Mouse (Mus musculus): ENCODE data around the gene Ncf4.
"Not testable (repeated sequence)": the region's sequence is repeated elsewhere in the genome, so short reads cannot be mapped to it uniquely, and the experiment has no call there.

Ncf4 gene

DNA sequence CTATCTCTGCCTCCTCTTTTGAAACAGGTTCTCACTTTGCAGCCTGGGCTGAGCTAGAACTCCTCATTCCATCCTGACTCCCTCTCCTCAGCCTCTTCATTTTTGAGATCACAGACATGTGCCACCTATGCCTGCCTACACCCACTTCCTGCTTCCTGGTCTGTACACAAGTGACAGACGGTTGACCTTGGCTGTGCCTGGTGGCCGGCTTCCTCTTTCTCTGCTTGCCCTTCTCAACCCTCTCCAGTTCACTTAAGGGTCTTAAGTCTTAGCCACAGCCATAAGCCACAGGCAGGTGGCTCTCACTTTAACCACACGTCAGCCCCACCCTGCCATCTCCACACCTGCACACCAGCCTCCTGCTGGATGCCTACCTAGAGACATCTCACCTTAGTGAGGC lies 3.8 kb downstream of the Ncf4 start:
- DNase-seq (ENCODE audit: extremely low read depth, insufficient read length, low spot score), result no peak

DNA sequence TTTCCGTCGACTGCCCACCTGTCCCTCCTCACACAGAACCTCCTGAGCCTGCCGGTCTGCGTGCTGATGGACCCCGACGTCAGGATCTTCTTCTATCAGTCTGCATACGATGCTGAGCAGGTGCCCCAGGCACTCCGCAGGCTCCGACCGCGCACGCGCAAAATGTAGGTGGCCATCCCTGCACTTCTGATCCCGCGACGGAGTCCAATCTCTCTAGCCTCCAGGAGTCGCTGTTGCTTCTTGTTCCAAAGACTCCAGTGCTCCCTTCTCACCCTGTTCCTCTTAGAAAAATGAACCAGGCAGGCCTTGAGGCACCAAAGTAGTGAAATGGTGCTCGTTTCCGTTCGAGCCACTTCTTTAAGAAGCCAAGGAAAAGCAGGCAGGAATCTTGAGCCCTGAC lies 10.2 kb downstream of the Ncf4 start:
- DNase-seq (ENCODE audit: extremely low read depth, insufficient read length, low spot score), result peak; percentile 27

- not testable (repeated sequence) for DNase-seq (ENCODE audit: extremely low read depth, insufficient read length, low spot score)
Observed at GRCm38 (mm10) chr15:78256602-78257259, 12.1 kb downstream of the Ncf4 start.

DNA sequence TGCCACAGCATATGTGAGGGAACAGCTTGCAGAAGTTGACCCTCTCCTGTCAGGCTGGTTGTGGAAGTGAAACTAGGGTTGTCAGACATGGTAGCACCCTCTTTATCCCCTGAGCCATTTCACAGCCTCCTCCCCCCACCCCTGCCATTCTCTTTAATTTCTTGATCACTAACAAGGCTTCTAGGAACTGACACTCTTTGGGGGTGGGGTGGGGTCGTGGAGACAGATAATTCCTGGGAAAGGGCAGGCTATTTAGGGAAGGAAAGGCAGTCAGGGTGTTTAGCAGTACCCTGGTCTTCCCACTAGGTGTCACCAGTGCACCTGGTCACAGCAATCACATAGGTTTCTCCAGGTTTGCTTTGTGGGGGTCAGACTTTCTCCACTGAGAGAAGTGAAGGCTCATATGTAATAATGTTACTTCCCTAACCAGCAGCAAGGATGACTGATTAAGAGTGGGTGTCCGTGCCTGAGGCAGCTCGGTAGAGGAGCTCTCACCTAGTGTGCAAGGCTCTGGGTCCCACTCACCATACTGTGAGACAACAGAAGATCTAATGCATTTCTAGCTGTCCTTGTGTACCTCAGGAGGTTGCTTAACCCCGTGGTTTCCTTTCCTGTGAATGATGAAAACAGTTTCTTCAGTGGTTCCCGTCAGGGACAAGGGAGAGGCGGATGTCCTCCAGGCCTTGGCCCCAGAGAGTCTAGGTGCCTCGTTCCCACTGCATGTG lies 12.9 kb downstream of the Ncf4 start:
- no peak for DNase-seq (ENCODE audit: extremely low read depth, insufficient read length, low spot score)

DNA sequence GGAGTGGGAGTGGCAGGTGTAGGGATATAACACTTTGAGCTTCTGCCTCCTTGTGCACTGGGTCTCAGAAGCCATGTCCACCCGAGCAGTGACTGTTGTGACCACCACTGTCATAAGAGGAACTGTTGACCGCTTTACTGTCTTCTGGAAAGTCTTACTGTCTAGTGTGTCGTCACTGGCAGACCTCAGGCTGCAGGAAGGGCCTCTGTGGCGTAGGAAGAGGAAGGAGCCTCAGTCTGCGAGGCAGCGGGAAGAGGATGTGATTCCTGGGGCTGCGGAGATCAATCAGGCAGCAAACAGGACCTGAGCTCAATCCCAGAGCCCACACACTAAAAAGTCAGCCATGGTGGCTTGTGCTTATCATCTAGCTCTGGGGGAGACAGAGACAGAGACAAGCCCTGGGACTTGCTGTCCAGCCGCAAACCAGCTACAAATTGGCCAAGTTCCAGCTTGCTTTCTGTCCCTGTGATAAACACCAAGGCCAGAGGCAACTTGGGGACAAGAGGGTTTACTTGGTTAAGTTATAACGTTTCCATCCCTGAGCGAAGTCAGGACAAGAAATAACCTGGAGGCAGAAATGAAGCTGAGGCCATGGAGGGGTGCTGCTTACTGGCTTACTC lies 13.8 kb downstream of the Ncf4 start:
- no peak for DNase-seq (ENCODE audit: extremely low read depth, insufficient read length, low spot score)

DNA sequence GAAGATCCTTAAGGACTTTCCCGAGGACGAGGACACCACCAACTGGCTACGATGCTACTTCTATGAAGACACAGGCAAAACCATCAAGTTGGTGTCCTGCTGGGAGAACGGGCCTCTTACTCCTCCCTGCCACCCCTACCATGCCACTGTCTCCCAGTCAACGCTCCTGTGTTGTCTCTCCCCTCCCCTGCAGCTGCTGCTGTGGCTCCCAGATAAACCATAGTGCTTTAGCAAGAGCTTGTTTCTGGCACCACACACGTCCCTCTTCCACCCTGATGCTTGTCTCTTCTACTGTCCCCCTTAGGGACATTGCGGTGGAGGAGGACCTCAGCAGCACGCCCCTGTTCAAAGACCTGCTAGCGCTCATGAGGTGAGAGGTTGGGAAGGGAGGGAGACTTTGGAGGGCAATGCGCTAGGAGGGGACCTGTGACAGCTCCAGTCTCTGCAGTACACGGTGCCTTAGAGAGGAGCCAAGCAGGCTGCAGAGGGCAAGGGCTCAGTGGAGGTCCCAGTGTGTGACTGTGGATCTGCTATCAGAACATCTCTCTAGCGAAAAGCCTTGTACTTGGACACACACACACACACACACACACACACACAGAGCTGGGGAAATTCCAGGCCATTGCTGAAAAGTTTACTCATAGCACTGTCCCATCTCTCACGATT lies 16.2 kb downstream of the Ncf4 start:
- no peak for DNase-seq (ENCODE audit: extremely low read depth, insufficient read length, low spot score)

- DNase-seq (ENCODE audit: extremely low read depth, insufficient read length, low spot score), result no peak
Observed at GRCm38 (mm10) chr15:78263286-78263685, 18.7 kb downstream of the Ncf4 start.

GRCm38 (mm10) chr15:78267441-78267840 lies 22.8 kb downstream of the Ncf4 start:
- DNase-seq (ENCODE audit: extremely low read depth, insufficient read length, low spot score), result no peak

DNA sequence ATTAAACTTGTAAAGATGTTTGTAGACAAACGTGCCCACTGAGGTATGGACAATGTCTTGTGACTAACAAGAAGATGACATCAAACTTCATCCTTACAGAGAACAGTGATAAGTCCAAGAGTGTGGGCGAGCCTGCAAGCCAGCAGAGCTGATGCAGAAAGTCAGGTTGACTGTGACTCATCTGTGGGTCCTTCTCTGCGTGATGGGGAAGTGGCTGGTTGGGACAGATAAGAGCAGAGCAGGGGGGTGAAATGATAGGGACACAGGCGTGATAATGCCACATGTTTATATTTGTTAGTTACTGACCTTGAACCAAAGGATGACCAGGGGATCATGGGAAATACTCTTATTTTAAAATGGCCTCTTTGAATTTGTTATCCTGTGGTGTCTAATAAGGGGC lies 23.3 kb downstream of the Ncf4 start:
- DNase-seq (ENCODE audit: extremely low read depth, insufficient read length, low spot score), result no peak

- DNase-seq (ENCODE audit: extremely low read depth, insufficient read length, low spot score), result no peak
Observed at GRCm38 (mm10) chr15:78271208-78271607, 26.6 kb downstream of the Ncf4 start.

- peak; percentile 35 for DNase-seq (ENCODE audit: extremely low read depth, insufficient read length, low spot score)
Observed at GRCm38 (mm10) chr15:78278308-78278707, 33.7 kb downstream of the Ncf4 start.

DNA sequence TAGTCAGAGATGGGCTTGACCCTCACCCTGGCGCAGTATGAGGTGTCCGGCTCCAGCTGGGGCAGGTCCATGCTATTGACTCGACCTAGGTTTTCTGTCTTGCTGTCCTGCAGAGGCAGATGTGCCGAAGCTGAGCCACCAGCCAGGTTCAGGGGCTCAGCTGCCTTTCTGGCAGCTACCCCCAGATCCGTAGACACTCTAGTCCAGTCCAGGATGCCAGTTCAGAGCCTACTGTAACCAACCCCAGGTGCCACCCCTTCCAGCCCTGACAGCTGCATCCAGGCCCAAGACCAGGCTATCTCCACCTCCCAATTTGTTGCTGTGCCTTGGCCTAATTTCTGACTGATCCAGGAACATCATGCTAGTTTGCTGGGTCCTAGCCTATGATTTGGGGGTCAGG lies 43.3 kb downstream of the Ncf4 start:
- DNase-seq (ENCODE audit: extremely low read depth, insufficient read length, low spot score), result no peak

DNA sequence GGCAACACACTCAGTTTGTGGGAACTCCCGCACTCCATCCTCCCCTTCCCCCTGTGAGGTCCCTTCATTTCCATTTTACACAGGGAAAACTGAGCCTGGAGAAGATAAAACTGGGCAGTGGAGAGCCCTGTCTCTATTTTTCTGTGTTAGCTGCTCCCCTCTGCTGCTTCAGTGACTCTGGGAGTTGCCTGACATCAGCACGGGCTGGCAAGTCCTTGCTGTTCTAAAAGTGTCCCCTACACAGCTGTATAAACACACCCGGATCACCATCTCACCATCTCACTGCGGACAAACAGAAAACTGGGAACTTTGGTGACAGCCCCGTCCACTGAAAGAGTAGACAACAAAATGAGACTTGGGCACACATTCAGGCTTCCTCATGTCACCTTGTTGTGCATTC lies 45.2 kb downstream of the Ncf4 start:
- not testable (repeated sequence) for DNase-seq (ENCODE audit: extremely low read depth, insufficient read length, low spot score)

DNA sequence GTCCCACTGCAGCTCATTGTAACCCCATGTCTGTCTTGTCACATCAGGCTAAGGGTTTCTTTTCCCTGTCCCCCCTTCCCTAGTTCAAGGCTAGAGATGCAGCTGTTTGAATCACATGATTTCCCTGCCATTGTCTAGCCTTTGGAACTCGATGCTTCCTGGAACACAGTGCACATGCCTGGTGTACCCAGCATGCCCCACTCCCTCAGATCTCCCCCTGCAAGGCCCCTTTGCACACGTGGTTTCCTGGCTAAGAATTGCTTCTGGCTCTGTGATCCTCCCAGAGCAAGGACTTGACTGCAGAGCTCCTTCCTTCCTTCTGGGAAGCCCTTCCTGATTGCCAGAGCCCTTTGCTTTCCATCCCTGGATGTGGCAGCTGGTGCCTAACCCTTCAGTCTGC lies 48.6 kb downstream of the Ncf4 start:
- not testable (repeated sequence) for DNase-seq (ENCODE audit: extremely low read depth, insufficient read length, low spot score)

DNA sequence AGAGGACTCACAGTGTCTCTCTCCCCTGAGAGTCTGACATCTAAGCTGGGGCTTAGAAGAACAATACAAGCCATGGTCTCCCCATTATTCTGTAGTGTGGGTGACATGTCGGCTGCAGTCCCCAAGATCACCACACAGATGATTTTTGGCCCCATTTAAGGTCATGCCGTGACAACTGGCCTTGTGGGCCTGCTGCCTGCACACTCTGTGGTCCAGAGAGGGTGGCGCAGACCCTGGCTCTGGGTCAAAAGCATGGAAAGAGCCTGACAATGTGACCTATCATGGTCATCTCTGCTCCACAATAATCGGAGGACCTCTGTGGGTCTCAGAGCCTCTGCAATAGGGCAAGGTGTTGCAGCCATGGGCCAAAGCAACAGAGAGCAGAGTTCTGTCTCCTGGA lies 49.1 kb downstream of the Ncf4 start:
- no peak for DNase-seq (ENCODE audit: extremely low read depth, insufficient read length, low spot score)

DNA sequence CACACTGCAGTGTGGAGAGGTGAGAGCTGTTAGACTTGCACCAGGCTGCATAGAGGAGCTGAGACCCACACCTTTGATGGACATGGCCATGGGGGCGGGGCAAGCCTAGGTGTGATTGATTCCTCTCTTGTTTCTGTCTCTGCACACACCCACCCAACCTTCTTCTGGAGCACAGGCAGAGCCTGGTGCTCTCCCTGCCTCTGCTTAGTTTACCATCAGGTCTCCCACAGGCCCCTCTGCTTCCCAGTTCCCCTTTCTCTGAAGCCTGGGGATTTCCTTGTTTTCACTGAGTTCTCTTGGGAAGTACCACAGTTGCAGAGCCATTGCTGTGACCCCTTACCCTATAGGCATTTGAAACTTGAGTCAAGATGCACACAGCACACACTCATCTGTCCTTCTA lies 54.0 kb downstream of the Ncf4 start:
- DNase-seq (ENCODE audit: extremely low read depth, insufficient read length, low spot score), result no peak

DNA sequence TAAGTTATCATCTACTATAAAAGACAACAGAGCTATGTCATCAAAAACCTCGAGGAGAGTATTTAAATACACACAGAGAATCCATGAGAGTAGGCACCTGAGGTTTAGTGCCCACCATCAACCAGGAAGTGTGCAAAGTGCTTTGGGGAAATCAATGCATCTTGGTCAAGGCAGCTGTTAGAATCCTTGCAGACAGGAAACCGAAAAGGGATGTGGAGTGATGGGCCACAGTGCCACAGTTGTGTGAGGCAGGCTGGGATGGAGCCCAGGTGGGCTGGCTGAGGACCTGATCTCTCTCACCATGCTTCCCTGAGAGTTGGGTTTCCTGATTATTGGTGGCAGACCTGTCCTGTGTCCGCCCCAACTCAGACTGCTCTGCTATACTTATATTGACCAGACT lies 55.0 kb downstream of the Ncf4 start:
- no peak for DNase-seq (ENCODE audit: extremely low read depth, insufficient read length, low spot score)

DNA sequence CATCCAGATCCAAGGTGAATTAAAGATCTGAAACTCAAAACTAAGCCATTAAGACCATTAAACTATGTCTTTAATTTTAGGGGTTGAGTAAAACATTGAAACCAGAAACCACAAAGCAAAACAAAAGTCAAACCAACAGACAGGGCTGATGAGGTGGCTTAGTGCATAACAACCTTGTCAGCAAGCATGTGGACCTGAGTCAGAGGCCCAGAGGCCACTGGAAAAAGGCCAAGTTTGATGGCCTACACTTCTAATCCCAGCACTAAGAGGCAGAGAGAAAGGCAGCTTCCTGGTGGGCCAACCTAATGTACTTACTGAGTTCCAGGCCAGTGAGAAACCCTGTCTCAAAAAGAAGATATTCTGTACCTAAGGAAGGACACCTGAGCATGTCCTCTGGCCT lies 56.2 kb downstream of the Ncf4 start:
- DNase-seq (ENCODE audit: extremely low read depth, insufficient read length, low spot score), result peak; percentile 69

GRCm38 (mm10) chr15:78302718-78303117 lies 58.1 kb downstream of the Ncf4 start:
- DNase-seq (ENCODE audit: extremely low read depth, insufficient read length, low spot score), result no peak

DNA sequence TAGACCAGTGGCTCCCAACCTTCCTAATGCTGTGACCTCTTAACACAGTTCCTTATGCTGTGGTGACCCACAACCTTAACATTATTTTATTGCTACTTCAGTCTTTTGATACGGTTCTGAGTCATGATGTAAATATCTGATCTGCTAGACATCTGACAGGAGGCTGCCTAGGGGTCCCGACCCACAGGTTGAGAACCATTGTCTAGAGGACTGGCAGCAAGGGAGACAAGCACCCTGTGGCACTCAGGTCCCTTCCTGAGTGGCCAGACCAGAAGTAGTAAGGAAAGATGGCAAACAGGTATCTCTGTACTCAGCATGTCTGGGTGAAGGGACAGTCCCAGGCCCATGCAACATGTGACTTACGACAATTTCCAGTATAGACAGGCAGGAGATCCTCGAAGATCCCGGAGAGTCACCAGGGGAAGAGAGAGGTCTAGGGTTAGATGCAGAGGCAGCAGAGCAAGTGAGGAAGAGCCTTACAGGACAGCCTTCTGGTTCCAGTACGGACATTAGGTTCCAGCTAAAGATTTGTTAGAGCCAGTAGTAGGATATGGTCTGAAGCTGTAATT lies 59.1 kb downstream of the Ncf4 start:
- DNase-seq (ENCODE audit: extremely low read depth, insufficient read length, low spot score), result no peak

DNA sequence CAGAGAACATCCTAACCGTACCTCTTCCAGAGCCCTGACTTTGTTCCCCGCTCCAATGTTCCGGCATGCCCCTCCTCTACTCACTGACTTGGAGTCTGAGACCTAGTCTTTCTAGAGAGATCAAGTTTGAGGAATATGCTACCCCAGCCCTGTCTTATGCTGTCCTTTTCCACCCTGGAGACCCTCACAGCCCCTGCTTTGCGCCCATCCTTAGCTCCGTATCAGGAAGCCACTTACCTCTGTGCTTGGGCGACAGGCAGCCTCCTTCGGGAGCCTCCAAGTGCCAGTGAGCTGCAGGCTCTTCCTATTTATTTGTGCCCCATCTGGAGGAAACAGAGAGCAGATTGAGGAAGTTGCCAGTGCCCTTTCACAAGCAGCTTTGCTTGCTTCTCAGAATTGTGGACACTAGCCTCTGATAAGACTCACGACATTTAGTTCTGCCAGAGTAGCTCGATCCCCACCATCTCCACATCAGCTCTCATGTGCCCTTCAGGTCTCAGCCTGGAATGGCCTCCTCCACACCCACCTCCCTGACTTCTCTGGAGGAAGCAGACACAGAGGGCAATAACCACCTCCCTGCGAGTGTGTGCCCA lies 60.8 kb downstream of the Ncf4 start, which contains the start of gene Csf2rb2:
Gene Csf2rb2 (minus strand): TSS at position 381 of the 593 bp plus-strand sequence.
- DNase-seq (ENCODE audit: extremely low read depth, insufficient read length, low spot score), result no peak
